Mouse (Mus musculus) midbrain, embryonic 14.5 days (tissue): ENCODE data around the gene Pcolce2. TPM values are rescaled to one million over a fixed set of nuclear protein-coding genes. Genes with fewer than 3 reads are reported as not detected.
A peak's percentile ranks its signal among the peaks of the same experiment; 100 is the strongest.
"Not testable (repeated sequence)": the region's sequence is repeated elsewhere in the genome, so short reads cannot be mapped to it uniquely, and the experiment has no call there.

Experiments
- ATAC-seq: fragments of 200-750 bp; cut with Nextera tagmentation; 2 replicates; pipeline ENCODE4 v1.8.0; 2017; ENCODE audit warnings: moderate number of reproducible peaks, moderate library complexity; ENCODE audit not compliant: low FRiP score, low TSS enrichment
- DNase-seq: peaks from one replicate; pipeline ENCODE4 v3.0.0-alpha.2; 2015
- H3K27ac ChIP-seq: fragments of 300-500 bp; sonication (generic); replicated peaks from 2 replicates; pipeline ENCODE4 v1.5.1; 2014; ENCODE audit warnings: mild to moderate bottlenecking, low read depth, low read length, moderate library complexity
- H3K27me3 ChIP-seq: fragments of 300-500 bp; sonication (generic); 2 replicates; pipeline ENCODE4 v1.6.1; 2014; ENCODE audit warnings: low read length, control low read depth, mixed read lengths; ENCODE audit not compliant: control insufficient read depth, insufficient read depth
- H3K36me3 ChIP-seq: fragments of 300-500 bp; sonication (generic); 2 replicates; pipeline ENCODE4 v1.6.1; 2014; ENCODE audit warnings: low read length, control low read depth; ENCODE audit not compliant: control insufficient read depth, insufficient read depth
- H3K4me1 ChIP-seq: fragments of 300-500 bp; sonication (generic); 2 replicates; pipeline ENCODE4 v1.6.1; 2014; ENCODE audit warnings: mild to moderate bottlenecking, antibody characterized with exemption, low read length, control low read depth; ENCODE audit not compliant: control insufficient read depth, insufficient read depth
- H3K4me2 ChIP-seq: fragments of 300-500 bp; sonication (generic); 2 replicates; pipeline ENCODE4 v1.6.1; 2014; ENCODE audit warnings: mild to moderate bottlenecking, low read length, moderate library complexity
- H3K4me3 ChIP-seq: fragments of 300-500 bp; sonication (generic); replicated peaks from 2 replicates; pipeline ENCODE4 v1.5.1; 2014; ENCODE audit warnings: low read depth, low read length
- H3K9ac ChIP-seq: fragments of 300-500 bp; sonication (generic); replicated peaks from 2 replicates; pipeline ENCODE4 v1.6.1; 2014; ENCODE audit warnings: mild to moderate bottlenecking, low read length, moderate library complexity
- H3K9me3 ChIP-seq: fragments of 300-500 bp; sonication (generic); 2 replicates; pipeline ENCODE4 v1.6.1; 2016; ENCODE audit warnings: low read length, control low read depth, mixed read lengths; ENCODE audit not compliant: control insufficient read depth
- WGBS: fragments of 180-500 bp; shearing (Covaris S2); extraction: QIAGEN DNeasy Blood & Tissue Kit; methylation state at CpG from one replicate; pipeline ENCODE4 v1.1.7; 2014; 5-methylcytosine and 5-hydroxymethylcytosine counted together
- polyA plus RNA-seq: library from polyadenylated mRNA; unstranded; fragments of >200 nt; fragmentation: Nextera tagmentation; extraction: Ambion mirVana; gene quantifications from 2 replicates; pipeline ENCODE4 v1.2.1, GENCODE M21; 2014

The Pcolce2 gene
- polyA plus RNA-seq, 1 experiment from 2014 or later, result 1.2 TPM

DNA sequence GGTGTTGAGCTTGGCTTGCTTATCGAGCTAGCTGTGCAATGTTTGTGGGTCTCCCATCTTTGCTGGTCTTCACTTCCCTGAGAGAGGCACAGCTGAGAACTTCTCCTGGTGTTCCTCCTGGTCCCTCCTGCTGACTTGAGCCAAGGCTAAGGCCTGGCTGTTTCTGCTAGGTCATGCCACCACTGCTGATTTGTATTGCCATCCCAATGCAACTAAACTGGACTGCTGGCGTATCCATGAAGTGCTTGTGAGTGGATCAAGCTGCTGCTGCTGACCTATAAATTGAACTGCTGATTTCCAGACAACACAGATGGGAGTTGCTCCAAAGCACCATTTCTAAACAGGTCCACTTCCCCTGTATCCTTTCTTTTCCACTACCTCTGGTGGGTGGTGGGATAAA is 7.8 kb upstream of the Pcolce2 start:
- not testable (repeated sequence) for H3K4me1 ChIP-seq, H3K9ac ChIP-seq, H3K4me3 ChIP-seq, H3K27me3 ChIP-seq, ATAC-seq, H3K9me3 ChIP-seq, H3K27ac ChIP-seq, DNase-seq, H3K4me2 ChIP-seq, H3K36me3 ChIP-seq
- WGBS, result 95% methylated on average over 2 of the region's 2 CpGs

DNA sequence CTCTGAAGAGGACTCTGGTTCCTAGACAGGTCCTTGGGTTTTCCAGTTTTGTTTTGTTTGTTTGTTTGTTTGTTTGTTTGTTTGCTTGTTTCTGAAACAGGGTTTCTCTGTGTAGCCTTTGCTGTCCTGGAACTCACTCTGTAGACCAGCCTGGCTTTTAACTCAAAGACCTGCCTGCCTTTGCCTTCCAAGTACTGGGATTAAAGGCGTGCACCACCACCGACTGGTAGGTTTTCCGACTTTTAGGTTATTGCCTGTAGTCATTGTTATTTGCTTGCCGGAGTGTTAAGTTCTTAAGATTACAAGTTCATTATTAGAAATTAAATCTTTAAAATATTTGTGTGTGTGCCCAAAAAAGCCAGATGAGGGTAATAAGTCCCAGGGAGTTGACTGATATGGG is 1.0 kb upstream of the Pcolce2 start:
- H3K36me3 ChIP-seq, result no peaks in the 10 kb centered on the region
- no peaks in the 10 kb centered on the region; the same call in 1 of the 2 replicates for H3K27me3 ChIP-seq
- H3K4me1 ChIP-seq, result 0 out of 2 replicates have a peak, but pooled peaks cover 2% of the 10 kb centered on the region
- no peak overlapping the region for H3K9ac ChIP-seq
- H3K9me3 ChIP-seq, result no peaks in the 10 kb centered on the region
- no peak for DNase-seq
- no peak for ATAC-seq
- no peak overlapping the region for H3K27ac ChIP-seq
- peak overlapping the region; percentile 99 for H3K4me2 ChIP-seq
- H3K4me3 ChIP-seq, result 0 out of 2 replicates have a peak overlapping the region, but pooled peaks have one; percentile 76
- 62% methylated on average over 4 of the region's 4 CpGs for WGBS

DNA sequence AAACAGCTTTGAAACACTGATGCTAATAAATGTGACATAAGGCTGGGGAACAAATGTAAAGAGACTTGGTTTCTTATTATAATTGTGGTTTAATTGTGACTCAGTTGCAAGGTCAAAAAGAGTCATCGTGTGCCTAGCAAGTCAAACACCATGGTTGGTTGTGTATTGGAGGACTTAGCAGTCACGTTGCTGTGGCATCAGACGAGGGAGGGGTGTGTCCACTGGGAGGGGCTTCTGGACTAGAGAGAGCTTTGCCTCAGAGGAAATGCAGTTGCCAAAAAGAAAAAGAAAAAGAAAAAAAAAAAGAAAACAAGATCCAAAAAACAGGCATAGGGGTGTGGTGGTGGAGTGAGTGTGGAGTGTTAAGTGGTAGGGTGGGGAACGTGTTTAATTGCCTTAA is 2.5 kb downstream of the Pcolce2 start:
- WGBS, result 54% methylated on average over 4 of the region's 4 CpGs
- Histone ChIP-seq H3K4me2 (no peak overlapping the region), H3K9ac (no peak overlapping the region), H3K4me1 (0 out of 2 replicates have a peak, but pooled peaks cover 2% of the 10 kb centered on the region), H3K4me3 (no peak overlapping the region), H3K27me3 (no peaks in the 10 kb centered on the region; the same call in 1 of the 2 replicates), H3K36me3 (no peaks in the 10 kb centered on the region), H3K27ac (no peak overlapping the region), H3K9me3 (no peaks in the 10 kb centered on the region)
- ATAC-seq, result no peak
- no peak for DNase-seq

DNA sequence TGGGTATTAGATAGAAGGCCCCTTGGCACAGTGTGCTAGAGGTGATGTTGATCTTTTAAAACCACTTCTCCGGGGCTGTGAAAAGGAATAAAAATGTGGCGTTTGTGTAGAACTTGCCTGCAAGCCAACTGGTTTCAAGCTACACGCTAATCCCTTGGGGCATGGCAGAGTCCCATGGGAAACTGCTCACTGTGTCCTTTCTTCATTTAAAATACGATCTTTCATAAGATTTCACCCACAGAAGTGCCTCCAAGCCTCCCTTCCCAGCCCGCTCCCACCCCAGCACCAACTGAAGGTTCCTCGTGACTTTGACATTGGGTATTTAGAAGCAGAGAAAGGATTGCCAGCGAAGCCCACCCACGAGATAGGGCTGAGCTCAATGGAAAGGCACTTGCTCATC is 8.5 kb downstream of the Pcolce2 start:
- Histone ChIP-seq H3K27me3 (no peaks in the 10 kb centered on the region), H3K4me2 (no peak overlapping the region), H3K4me1 (no peaks in the 10 kb centered on the region), H3K4me3 (no peak overlapping the region), H3K9ac (no peak overlapping the region), H3K9me3 (no peaks in the 10 kb centered on the region), H3K27ac (no peak overlapping the region), H3K36me3 (no peaks in the 10 kb centered on the region)
- 89% methylated on average over 8 of the region's 8 CpGs for WGBS
- ATAC-seq, result no peak
- no peak for DNase-seq

DNA sequence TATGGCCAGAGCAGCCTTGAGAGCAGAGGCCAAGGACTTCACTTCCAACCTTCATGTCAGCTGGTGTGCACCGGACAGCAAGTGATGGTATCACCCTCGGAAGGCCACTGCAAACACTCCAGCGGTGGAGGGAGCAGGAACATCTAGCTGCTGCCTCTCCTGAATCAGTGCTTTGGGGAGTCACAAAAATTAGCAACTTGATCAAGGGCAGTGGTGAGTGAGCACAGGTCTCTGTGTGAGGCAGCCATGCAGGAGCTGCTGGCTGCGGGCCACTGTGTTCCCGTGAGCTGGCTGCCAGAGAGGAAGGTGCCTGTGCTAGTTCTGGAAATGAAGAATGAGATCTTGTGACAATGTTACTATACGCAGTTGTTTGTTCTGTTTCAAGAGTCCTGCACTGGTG is 16.0 kb downstream of the Pcolce2 start:
- H3K9me3 ChIP-seq, result no peaks in the 10 kb centered on the region
- 89% methylated on average over 6 of the region's 6 CpGs for WGBS
- no peak overlapping the region for H3K27ac ChIP-seq
- H3K4me2 ChIP-seq, result no peak overlapping the region
- DNase-seq (no peak), ATAC-seq (no peak)
- no peaks in the 10 kb centered on the region for H3K36me3 ChIP-seq
- no peaks in the 10 kb centered on the region for H3K4me1 ChIP-seq
- H3K27me3 ChIP-seq, result no peaks in the 10 kb centered on the region
- H3K9ac ChIP-seq, result no peak overlapping the region
- H3K4me3 ChIP-seq, result no peak overlapping the region

DNA sequence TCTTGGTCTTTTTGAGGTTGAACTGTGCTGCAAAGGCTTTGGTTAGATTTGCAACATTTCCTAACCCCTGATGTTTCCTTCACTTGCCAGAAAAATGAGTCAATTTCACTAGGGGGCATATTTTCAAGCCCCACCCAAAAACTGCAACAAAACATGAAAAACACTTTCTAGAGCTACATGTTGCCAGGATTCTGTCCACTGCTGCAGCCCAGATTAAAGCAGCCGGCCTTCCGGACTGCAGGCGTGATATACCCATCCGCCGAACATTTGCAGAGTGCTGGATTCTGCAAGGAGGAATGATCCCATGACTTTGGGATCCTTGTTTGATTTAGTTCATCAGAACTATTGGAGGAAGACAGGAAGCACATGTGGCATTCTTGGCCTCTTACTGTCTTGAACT is 17.0 kb downstream of the Pcolce2 start:
- ATAC-seq (no peak), DNase-seq (no peak)
- no peak overlapping the region for H3K4me3 ChIP-seq
- 98% methylated on average over 5 of the region's 5 CpGs for WGBS
- H3K4me2 ChIP-seq, result no peak overlapping the region
- no peaks in the 10 kb centered on the region for H3K4me1 ChIP-seq
- no peaks in the 10 kb centered on the region for H3K36me3 ChIP-seq
- H3K27me3 ChIP-seq, result no peaks in the 10 kb centered on the region
- no peaks in the 10 kb centered on the region for H3K9me3 ChIP-seq
- no peak overlapping the region for H3K9ac ChIP-seq
- no peak overlapping the region for H3K27ac ChIP-seq

DNA sequence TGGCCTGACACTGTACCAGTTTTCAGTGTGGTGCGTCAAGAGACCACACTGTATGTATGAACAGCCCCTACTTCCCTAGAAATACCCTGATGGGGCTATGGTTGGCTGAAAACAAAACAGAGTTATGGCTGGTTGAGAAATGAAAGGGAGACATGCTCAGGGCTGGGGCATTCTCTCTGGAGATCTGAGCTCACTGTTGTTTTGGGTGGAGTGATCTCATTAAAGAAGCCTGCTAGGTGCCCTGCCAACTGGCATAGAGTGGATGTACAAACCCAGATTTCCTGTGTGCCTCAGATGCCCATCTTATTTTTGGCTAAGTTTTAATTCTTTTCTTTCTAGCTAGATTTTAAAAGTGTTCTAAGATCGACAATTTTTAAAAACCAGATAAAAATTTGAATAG is 20.5 kb downstream of the Pcolce2 start:
- Histone ChIP-seq H3K4me1 (no peaks in the 10 kb centered on the region), H3K36me3 (no peaks in the 10 kb centered on the region), H3K9me3 (no peaks in the 10 kb centered on the region), H3K4me2 (no peak overlapping the region), H3K27ac (no peak overlapping the region), H3K27me3 (no peaks in the 10 kb centered on the region), H3K9ac (no peak overlapping the region), H3K4me3 (no peak overlapping the region)
- DNase-seq (no peak), ATAC-seq (no peak)
- 95% methylated on average over 2 of the region's 2 CpGs for WGBS

DNA sequence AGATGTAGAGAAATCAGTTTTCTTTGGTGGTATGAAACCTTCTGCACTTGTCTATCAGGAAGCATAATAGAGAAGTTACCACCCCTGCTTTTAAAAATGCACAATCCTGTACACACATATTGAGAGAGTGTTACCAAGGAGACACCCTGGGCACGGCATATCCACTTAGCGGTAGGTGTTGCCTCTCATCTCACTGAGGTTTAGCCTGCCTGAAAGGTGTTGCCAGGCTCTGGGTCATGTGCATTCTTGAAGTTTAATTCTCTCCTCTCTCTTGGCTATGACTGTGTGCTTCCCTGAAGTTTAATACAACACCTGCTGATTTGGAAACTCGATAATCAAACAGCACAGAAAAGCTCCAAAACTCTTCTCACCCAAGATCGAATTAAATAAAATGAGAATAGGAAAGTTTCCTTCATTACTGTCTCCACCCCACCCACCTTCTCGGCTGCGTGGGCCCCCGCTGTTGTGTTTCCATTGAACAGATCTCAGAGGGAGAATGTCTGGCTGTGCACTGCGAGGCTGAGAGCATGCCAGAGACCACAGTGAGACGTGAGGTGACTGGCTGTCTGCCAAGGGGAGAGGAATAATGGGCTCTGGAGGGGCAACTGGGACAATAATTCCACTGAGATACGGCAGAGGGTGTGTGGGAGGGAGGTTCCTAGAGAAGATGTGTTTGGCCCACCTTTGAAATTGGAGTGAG is 27.0 kb downstream of the Pcolce2 start:
- H3K27me3 ChIP-seq, result no peaks in the 10 kb centered on the region

DNA sequence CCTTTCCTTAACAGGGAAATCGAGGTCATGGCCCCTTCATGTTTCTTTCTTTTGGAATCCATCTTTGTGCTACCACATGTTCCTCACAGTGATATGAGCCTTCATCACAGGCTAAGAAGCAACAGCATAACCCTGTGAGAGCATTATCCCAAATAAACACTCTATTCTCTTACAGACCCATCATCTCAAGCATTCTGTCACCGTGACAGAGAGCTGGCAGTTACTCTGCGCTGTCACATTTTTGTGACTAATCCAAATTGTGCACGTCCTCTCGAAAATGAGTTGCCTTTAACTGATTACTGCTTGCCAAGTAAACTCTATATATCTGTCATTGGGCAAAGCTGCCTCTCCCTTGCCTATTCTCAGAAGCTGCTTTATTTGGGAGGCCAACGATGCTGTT is 28.4 kb downstream of the Pcolce2 start:
- Histone ChIP-seq H3K27me3 (no peaks in the 10 kb centered on the region), H3K9ac (no peak overlapping the region), H3K4me3 (no peak overlapping the region), H3K9me3 (no peaks in the 10 kb centered on the region), H3K4me1 (no peaks in the 10 kb centered on the region), H3K36me3 (no peaks in the 10 kb centered on the region), H3K4me2 (no peak overlapping the region), H3K27ac (no peak overlapping the region)
- WGBS, result 92% methylated on average over 6 of the region's 6 CpGs
- no peak for ATAC-seq
- DNase-seq, result no peak

More for the DNA sequence above, 27.0 kb downstream of the Pcolce2 start:
- no peaks in the 10 kb centered on the region for H3K9me3 ChIP-seq
- 47% methylated on average over 10 of the region's 10 CpGs for WGBS
- H3K4me3 ChIP-seq, result no peak overlapping the region
- peak; percentile 68 for DNase-seq
- H3K27ac ChIP-seq, result no peak overlapping the region
- H3K4me2 ChIP-seq, result no peak overlapping the region
- H3K36me3 ChIP-seq, result no peaks in the 10 kb centered on the region
- H3K9ac ChIP-seq, result no peak overlapping the region
- peak; percentile 66; the same call in 1 of the 2 replicates for ATAC-seq
- H3K4me1 ChIP-seq, result no peaks in the 10 kb centered on the region
